Mouse (Mus musculus) frontal cortex, postnatal 25 days (tissue): ENCODE data around the gene Prrxl1.
A peak's percentile ranks its signal among the peaks of the same experiment; 100 is the strongest.

Source experiments
- DNase-seq, 2 experiments: peaks; one replicate each; pipeline ENCODE4 v3.0.0; 2022; ENCODE audit warnings: low spot score in 2 of 2

Gene Prrxl1

DNA sequence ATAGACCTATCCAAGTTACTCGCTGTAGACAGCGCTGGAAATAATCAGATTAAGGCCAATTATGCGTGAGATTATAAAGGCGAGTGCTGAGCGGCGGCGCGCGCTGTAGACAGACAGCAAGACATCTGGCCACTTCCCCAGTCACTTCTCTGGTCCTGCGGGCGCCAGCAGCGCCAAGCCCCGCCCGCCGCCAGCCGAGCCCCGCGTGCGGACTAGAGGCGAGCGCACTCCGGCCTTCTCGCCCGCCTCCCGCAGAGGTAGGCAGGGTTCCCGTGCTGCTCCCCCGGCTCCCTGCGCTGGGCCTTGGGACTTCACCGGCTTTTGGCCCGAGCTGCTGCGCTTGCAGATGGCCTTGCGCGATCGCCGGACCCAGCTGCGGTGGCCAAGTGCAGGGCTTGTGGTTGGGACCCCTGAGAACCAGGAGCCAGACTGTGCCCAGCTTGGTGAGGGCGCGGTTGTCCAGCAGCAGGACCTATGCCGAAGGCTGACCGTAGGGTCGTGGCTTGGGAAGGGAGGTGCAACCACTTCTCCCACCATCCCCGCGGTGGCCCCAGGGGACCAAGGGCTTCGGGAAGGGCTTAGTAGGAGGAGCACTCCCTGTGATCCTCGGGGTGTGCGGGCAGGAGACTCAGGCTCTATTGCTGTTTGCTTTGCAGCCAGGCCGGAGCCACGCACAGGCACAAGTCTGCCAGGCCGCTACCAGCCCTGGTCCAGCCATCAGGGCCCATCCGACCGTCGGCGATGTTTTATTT, at the start of gene Prrxl1:
Gene Prrxl1, plus strand, starts transcription at position 118 of the 752 bp plus-strand sequence.
- no peak for DNase-seq

DNA sequence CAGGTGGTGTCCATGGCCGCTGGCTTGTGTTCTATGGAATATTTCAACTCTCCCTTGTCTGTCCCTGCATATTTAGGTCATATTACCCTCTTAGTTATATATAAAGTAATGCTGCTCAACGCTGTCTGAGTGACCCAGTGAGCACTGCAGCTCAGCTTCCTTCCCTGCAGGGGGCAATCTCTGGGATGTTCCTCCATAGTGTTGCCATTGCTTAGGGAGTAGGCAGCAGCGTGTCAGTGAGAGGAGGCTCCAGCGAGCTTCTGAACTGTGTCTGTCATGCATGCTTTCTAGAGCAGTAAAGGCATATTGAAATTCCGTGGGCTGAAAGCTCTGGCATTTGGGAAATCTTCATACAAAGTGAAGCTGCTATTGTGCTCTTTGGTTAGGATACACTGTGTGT, 47.4 kb upstream of the Prrxl1 start:
- no peak for DNase-seq

DNA sequence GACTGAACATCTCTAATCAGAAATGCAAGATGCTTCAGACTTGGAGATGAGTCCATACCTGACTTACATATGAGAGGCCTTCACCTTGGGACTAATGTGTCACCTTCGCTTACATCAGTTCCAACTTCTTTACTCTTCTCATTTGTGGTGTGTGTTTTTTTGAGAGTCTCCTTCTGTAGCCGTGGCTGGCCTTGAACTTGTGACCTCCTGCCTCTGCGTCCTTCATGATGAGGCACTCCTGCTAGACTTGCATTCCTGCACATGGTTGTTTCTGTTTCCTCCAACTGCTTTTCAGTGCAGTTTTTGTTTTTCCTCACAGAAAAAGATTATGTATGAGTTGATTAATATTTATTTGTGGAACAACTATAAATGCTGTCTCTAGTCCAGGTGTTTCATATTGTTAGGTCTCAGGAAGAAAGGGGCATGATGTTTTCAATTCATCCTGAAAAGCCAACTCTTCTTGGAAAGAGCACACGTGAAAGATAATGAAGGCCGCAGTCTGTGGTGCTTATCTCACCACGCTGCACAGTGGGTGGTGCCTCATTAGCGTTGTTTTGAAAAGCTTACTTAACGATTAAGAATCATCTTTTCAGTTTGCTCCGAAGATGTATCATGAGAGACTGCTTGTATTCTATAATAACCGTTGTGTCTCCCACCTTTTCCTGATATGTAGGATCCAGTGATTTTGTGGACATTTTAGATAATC, 45.9 kb upstream of the Prrxl1 start:
- no peak for DNase-seq

DNA sequence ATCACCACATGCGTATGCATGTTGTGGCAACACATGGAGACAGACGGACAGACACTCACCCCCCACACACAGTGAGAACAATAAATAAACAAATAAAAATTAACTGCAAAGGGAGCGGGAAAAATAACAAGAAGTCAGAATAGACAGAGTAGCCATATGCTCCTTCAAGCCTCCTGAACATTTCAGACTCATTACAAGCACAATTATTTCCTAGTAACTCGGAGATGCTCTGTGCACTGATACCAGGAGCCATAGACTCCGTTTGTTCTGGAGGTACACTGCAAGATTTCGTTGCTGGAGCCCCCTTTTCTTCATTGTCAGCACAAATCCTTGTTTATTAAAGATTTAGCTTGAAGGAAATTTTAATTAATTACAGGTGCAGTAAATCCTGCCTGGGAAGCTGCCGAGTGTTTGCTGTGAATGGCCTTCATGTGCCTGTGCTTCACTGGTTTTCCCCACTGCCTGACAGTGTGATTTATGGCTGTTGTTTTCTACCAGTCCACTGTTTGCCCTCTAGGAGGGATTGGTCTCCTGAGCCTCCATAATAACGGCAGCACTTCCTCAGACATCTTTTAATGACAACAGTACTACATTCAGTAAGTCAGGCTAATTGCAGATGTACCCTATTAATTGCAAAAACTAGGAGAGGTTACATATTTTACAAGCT, 44.2 kb upstream of the Prrxl1 start:
- DNase-seq: no peak

DNA sequence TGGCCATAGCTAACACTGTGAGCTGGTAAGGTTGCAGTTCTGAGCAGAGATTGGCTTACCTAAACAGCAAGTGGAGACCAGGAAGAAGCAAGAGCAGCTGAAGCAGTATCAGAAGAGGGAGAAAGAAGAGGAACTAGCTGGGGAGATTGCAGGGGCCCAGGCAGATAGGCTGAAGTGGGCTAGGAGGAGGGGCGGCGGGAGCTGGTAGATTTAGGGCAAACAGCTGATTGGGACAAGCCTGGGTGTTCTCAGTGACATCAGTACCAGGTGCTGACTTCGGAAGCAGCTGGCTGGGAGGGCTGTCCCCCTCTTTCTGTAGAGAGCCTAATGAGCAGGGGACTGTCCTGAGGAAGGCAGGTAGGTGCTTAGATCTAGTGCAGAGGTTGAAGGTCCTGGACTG, 37.8 kb upstream of the Prrxl1 start:
- no peak for DNase-seq

DNA sequence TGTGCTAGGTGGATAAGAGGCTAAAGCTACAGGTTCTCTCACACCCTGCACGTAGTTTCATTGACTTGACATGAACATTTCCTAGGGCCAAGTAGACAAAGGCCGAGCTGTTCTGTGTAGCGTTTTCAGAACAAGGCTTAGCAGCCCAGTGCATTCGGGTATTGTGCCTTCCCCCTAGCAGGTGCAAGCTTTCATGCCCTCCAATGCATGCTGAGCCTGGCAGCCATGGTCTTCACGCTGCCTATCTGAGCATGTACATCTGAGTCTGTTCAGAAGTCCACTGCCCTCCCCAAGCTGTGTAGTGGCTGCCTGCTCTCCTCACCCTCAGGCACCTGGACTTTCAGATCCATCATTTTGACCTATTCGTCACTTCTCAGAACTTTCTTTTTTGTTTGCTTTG, 35.5 kb upstream of the Prrxl1 start:
- no peak for DNase-seq

DNA sequence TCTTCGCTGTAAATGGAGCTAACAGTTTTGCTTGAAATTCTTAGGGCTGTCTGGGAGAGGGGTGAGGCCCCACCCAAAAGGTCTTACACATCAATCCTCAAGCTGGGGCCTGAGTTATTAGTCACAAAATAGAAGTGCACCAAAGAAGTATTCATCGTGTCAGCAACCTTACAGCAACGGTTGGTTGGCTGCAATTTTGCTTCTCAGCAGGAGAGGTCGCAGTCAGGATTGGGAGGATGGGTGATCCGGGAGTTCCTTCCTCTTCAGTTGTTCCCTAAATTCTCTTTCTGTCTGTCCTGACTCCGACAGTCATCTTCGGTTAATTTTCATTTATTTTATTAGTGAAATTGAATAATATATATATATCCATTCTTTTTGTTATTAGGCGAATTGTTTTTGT, 26.7 kb upstream of the Prrxl1 start:
- DNase-seq: no peak

DNA sequence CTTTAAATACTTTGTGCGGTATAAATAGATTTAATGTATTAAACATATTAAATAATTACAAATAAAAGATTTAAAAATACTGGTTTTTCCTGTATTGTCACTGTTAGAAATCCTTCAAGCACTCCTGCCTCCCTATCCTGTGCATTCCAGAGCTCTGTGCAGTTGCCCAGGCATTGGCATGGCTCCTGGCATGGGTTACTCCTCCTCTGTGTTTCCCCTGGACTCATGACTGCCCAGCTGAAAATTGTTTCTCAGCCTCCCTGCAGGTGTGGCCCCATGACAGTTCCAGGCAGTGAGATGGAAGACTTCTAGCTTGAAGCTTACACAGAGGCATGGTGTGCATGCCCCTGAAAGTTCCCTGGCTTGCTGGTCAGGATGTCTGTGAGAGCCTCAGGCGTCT, 20.8 kb upstream of the Prrxl1 start:
- no peak for DNase-seq

DNA sequence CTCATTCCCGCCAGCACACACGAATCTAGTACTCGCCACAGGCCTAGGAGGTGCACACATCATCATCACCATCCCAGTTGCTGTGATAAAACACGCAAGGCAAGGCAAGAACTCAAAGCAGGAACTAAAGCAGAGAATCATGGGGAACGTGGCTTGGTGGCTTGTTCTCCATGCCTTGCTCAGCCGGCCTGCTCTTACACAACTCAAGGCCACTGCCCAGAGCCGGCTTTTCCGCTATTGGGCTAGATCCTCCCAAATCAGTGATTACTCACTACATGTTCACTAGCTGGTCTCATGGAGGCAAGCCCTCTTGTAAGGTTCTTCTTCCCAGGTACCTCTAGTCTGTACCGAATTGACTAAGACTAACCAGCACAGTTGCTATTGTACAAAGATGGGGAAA, 15.5 kb upstream of the Prrxl1 start:
- DNase-seq: no peak

DNA sequence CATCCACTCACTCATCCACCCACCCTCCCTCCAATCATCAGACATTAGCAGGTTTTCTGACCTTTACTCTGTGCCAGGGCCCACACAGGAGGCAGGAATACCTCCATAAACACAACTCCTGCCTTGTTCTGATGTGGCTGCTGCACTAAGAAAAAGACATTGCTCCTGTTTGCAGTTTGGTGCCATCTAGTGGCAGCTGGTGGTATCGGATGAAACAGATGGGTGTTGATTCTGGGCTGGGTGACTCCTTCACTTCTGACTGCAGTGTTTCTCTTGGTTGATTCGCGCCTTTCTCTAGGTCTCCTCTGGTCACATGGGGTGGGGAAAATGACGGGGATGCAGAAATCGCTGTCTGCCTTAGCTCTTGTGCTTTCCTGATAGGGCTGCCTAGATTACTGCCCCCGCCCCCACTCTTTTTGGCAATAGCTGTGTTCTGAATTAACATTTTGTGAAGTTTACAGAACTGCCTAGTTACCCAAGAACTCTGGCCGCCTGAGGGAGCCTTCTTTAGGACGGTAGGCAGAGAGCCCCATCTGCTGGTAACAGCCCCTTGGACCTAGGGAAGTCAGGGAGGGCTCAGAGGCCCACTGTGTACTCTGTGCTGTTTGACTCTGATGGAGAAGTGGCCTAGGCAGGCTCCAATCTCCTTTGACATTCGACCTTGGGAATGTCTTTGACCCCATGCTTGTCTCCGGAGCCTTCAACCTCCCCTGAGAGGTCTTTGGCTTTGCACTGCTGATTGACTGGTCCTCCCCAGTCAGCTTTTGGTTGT, 12.0 kb upstream of the Prrxl1 start:
- DNase-seq: peak; percentile 76 to 78

DNA sequence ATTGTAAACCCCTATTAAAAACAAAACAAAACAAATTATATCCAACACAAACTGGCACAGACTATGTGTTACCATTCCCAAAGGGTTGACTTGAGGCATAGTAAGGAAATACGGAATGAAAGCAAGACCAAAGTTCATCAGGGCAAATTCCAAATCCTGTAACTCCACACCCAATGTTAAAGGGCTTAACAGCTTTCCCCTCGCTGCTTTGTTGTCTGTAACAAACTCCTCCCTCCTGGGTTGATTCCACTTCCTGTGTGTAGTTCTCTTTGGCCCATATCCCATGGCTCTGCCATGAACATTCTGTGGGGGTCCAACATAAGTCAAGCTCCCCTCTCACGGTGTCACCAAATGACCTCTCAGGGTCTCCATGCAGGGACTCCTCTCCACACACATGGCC, 8.8 kb upstream of the Prrxl1 start:
- DNase-seq: no peak

DNA sequence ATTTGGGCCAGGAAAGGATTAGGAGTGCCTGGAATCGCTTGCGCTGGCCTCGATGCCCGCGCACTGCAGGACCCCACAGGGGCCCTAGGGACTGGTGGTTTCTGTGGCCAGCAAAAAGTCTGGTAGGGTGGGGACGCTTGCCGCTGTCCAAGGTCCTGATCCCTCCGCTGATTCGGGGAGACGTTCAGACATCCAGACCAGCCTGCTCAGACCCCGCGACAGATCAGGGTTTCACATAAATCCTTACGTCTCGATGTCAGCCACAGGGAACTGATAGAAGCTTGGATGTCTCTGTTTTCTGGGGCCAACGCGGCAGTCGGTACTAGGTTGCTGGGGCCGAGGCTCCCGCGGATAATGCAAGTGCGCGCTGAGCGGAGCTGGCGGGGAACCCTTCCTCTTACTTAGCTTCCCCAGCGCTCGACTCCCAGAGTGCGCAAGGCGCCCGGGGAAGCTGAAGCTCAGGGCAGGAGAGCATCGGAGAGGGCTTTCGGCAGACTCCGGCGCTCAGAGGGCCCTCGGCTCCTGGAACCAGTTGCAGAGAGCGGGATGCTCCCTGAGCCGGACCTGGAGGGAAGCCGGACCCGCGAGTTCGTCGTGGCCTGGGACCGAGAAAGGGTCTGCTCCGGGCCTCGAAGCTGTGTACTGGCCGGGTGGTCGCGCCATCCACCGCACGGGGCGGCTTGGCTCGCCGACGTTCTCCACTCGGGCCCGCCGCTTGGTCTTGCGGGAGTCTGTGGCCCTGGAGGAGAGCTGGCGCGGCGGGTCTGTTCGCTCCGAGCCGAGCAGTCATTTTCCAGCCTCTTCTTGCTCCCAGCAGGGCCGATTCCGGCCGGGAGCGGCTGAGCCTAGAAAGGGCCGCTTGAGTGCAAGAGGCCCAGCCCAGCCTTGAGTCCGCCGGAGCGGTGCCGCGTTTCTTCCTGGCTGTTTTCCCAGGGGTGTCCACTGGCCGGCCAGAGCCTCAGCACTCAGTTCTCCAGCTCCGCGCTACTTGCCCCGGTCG, 1.7 kb upstream of the Prrxl1 start:
- DNase-seq: peak in 1 of 2 experiments; percentile 7

DNA sequence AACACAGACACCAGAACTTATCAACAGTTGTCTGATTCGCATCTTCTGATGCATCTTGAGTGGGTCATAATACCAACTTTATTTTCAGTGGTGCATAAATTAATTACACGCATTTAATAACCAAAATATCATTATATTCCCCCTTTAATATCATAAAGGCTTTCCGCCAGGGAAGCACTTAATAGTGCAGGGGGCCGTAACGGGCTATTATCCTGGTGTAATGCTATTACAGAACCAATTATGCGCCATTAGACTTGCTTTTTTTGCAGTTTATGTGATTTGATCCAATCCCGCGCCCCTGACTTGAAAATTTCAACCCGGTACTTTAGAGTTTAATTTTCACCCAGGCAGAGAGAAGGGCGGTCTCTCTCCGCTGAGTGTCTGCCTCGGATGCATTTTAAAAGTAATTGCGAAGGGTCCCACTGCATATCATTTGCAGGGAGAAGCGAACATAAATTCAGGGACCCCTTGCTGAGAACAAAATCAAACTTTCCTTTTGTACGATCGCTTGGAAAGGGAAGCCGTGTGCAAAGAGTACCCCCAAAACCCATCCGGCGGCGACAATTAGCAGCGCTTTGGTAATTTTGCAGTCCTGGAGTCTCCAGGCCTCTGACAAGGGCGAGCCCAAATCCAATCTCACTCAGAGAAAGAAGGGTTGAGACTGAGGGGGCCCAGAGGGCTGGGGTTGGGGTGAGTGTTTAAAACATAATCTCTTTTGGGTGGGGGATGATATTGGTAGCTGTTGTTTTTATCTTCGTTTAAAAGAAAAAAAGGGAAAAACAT, 579 bp upstream of the Prrxl1 start:
- no peak for DNase-seq

DNA sequence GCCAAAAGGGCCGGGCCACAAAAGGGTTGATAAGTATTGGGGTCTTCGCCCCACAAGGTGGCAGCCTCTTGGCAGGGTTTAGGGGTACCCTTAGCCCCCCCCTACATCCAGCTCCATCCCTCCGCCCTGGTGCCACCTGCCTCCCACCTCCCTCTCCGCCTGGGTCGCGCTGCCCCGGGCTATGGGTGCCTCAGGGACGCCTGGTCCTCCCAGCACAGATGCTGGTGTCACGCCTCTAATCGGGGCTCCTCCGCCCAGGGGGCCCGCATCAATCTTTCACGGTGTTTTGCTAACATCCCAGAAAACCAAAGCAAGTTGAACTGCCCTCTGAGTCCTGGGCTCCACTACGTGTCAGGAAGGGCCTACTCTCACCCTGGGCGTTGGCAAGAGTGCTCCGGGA, 903 bp downstream of the Prrxl1 start:
- no peak for DNase-seq

DNA sequence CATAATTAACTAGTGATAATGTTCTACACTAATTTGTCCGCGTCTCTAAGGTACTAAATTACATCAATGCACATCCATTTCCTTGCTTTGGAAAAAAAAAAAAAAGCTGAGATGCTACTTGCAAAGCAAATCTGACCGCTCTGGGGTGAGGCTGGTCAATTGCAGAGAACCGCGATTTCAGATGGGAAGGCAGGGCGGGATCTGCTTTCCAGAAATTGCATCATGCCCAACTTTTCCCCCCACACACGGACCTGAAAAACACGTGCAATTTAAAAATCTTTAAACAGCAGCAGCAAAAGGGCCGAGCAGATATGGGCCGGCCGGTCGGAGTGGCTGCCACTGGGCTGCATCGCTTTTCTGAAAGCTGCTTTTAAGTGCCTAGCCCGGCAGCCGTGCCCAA, 6.3 kb downstream of the Prrxl1 start:
- no peak for DNase-seq

DNA sequence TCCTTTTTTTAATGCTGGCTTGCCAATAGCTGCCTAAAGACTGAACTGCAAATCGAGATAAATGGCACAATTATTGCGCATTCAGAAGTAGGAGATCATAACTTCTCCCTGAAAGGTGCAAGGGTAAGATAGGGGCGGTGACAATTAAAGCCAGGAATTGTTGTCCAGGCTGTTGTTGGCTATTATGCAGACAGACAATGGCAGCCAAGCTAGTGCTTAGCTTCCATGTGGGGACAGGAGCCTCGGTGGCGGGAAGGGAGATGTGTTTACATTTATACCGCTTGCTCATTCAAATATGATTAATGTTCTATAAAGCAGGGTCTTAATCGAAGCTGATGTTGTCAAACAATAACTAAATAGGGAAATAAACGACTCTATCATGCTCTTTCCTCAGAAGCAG, 7.1 kb downstream of the Prrxl1 start:
- DNase-seq: no peak

DNA sequence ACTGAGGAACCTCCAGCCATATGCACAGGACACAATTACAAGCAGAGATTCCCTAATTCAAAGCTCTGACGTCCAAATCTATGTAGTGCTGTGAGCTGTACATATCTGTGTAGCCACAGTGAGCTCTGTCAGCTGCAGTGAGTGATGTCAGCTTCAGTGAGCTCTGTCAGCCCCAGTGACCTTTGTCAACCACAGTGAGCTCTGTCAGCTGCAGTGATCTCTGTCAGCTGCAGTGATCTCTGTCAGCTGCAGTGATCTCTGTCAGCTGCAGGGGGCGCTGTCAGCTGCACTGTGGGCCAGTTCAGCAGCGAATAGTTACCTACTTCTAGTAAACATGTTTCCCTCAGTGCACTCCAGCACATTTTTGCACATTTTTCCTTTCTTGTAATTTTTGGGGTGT, 10.2 kb downstream of the Prrxl1 start:
- DNase-seq: peak; percentile 31 to 34

DNA sequence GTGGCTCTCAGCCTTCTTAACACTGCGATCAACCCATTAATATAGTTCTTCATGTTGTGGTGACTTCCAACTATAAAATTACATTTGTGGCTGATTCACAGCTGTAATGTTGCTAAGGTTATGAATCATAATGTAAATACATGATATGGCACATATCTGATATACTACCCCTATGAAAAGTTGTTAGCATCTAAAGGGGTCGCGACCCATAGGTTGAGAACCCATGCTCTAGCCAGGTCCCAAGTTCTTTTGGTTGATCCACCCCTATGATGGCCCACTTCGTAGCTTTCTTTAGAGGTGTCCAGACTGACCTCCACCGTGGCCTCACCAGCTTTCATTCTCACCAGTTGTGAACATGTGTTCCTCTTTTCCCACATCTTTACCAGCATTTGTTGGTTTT, 18.0 kb downstream of the Prrxl1 start:
- DNase-seq: no peak

DNA sequence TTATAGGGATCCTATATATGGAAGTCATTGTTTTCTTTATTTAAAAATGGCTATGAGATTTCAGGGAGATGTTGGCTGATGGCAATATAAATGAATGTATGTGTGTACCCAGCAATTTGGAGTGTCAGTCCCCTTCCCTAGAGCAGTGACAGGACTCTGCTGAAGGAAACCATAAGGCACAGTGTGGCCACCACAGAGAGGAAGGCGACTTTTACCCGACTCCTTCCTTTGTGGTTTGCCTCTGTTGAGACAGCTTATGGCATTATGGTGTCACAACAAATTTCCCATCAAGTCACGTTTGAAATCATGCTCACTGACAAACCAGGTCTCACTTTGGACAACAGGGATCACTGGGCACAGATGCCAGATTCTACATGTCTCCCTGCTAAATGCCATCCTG, 25.0 kb downstream of the Prrxl1 start:
- no peak for DNase-seq

DNA sequence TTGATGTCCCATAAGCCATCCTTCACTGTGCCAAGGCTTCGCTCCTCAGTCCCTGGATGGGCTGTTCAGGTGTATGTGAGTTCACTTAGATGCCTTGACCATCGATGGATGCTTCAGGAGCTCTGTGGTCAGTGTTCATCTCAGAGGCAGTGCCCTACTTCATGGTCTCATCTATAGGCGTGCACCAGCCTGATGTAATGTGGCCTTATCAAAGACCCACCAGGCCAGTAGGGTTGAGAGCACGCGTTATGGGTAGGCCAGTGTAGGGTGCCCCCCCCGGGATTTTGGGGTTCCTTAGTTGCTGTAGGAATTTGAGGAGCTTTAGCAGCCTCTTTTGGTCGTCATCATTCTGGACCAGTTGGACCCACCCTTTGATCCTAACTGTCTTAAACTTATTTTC, 25.6 kb downstream of the Prrxl1 start:
- DNase-seq: no peak
